Mouse (Mus musculus) gastrocnemius, postnatal 14 days (tissue): ENCODE measurements at regions not wholly inside any gene's neighbourhood (a gene's known extent, or its start where the extent isn't known, plus 50 kb on each side); places are given as distances from the start of the nearest gene placed in this dataset.
A peak's percentile ranks its signal among the peaks of the same experiment; 100 is the strongest.

Source experiments
- DNase-seq: peaks from one replicate; pipeline ENCODE4 v3.0.0; 2021; ENCODE audit warnings: mixed read lengths
- intact Hi-C: fragments of 180-260 bp; cut with DNase I; formaldehyde crosslinking; loops from one replicate; pipeline ENCODE4 v1.15.1; 2025; ENCODE audit warnings: low total_unique reads

GRCm38 (mm10) chr1:79927740-79928139 is 66.8 kb upstream of the Serpine2 start:
- DNase-seq, result no peak
- intact Hi-C loops, result no loop called here

GRCm38 (mm10) chr1:79925776-79926175 is 64.8 kb upstream of the Serpine2 start:
- DNase-seq, result no peak
- intact Hi-C loops, result no loop called here

GRCm38 (mm10) chr1:79921890-79922289 is 60.9 kb upstream of the Serpine2 start:
- intact Hi-C loops, result no loop called here
- DNase-seq, result no peak

- intact Hi-C loops, result no loop called here
- no peak for DNase-seq
Measured at GRCm38 (mm10) chr1:79921333-79921732, 60.4 kb upstream of the Serpine2 start.

GRCm38 (mm10) chr1:79917426-79918150 is 56.6 kb upstream of the Serpine2 start:
- DNase-seq, result peak; percentile 49
- intact Hi-C loops, result no loop called here
